Mouse (Mus musculus) lung, postnatal 0 days (tissue): ENCODE measurements at regions not wholly inside any gene's neighbourhood (a gene's known extent, or its start where the extent isn't known, plus 50 kb on each side); places are given as distances from the start of the nearest gene placed in this dataset.
A peak's percentile ranks its signal among the peaks of the same experiment; 100 is the strongest.

Experiments used
- ATAC-seq: fragments of 200-750 bp; cut with Nextera tagmentation; 2 replicates; pipeline ENCODE4 v1.8.0; 2017; ENCODE audit warnings: moderate library complexity
- DNase-seq: peaks from one replicate; pipeline ENCODE4 v3.0.0-alpha.2; 2016; ENCODE audit warnings: low spot score
- H3K27ac ChIP-seq: fragments of 300-500 bp; sonication (generic); 2 replicates; pipeline ENCODE4 v1.5.1; 2014; ENCODE audit warnings: antibody characterized with exemption, mild to moderate bottlenecking, low read length, mixed read lengths
- H3K27me3 ChIP-seq: fragments of 300-500 bp; sonication (generic); replicated peaks from 2 replicates; pipeline ENCODE4 v1.6.1; 2014; ENCODE audit warnings: low read length, mixed read lengths; ENCODE audit not compliant: insufficient read depth
- H3K36me3 ChIP-seq: fragments of 300-500 bp; sonication (generic); 2 replicates; pipeline ENCODE4 v1.6.1; 2014; ENCODE audit warnings: low read length, mixed read lengths; ENCODE audit not compliant: insufficient read depth
- H3K4me1 ChIP-seq: fragments of 300-500 bp; sonication (generic); 2 replicates; pipeline ENCODE4 v1.6.1; 2014; ENCODE audit warnings: antibody characterized with exemption, low read depth, low read length, mixed read lengths; ENCODE audit not compliant: insufficient read depth
- H3K4me2 ChIP-seq: fragments of 300-500 bp; sonication (generic); replicated peaks from 2 replicates; pipeline ENCODE4 v1.6.1; 2014; ENCODE audit warnings: low read depth, mild to moderate bottlenecking, low read length, moderate library complexity, mixed read lengths
- H3K4me3 ChIP-seq: fragments of 300-500 bp; sonication (generic); 2 replicates; pipeline ENCODE4 v1.5.1; 2014; ENCODE audit warnings: low read depth, low read length
- H3K9ac ChIP-seq: fragments of 300-500 bp; sonication (generic); replicated peaks from 2 replicates; pipeline ENCODE4 v1.6.1; 2014; ENCODE audit warnings: low read depth, mild to moderate bottlenecking
- H3K9me3 ChIP-seq: fragments of 300-500 bp; sonication (generic); 2 replicates; pipeline ENCODE4 v1.6.1; 2016; ENCODE audit warnings: low read length, mixed read lengths
- CTCF ChIP-seq: IDR thresholded peaks from 2 replicates; pipeline ENCODE4 v1.5.1; 2016; ENCODE audit warnings: antibody characterized with exemption, mild to moderate bottlenecking
- EP300 ChIP-seq: IDR thresholded peaks from 2 replicates; pipeline ENCODE4 v1.6.1; 2016; ENCODE audit warnings: antibody characterized with exemption, mild to moderate bottlenecking, control low read depth
- WGBS: fragments of 180-500 bp; shearing (Covaris S2); extraction: QIAGEN DNeasy Blood & Tissue Kit; methylation state at CpG from one replicate; pipeline ENCODE4 v1.1.7; 2014; 5-methylcytosine and 5-hydroxymethylcytosine counted together

GRCm38 (mm10) chr14:120607801-120608200, 129.6 kb downstream of the Rap2a start:
- Histone ChIP-seq H3K9ac (no peak overlapping the region), H3K36me3 (no peaks in the 10 kb centered on the region), H3K4me3 (no peak overlapping the region), H3K27me3 (no peaks in the 10 kb centered on the region), H3K9me3 (no peaks in the 10 kb centered on the region), H3K4me2 (no peak overlapping the region), H3K27ac (no peak overlapping the region), H3K4me1 (no peaks in the 10 kb centered on the region)
- ATAC-seq, result no peak
- no peak for DNase-seq
- TF ChIP-seq EP300, result no peak
- 92% methylated on average over 3 of the region's 3 CpGs for WGBS

GRCm38 (mm10) chr14:120611311-120611710, 133.1 kb downstream of the Rap2a start:
- H3K27ac ChIP-seq, result no peak overlapping the region
- no peak overlapping the region for H3K4me3 ChIP-seq
- ATAC-seq (no peak), DNase-seq (no peak)
- H3K27me3 ChIP-seq, result no peaks in the 10 kb centered on the region
- WGBS, result 79% methylated on average over 1 of the region's 1 CpGs
- H3K4me2 ChIP-seq, result no peak overlapping the region
- H3K9ac ChIP-seq, result no peak overlapping the region
- TF ChIP-seq CTCF (no peak), EP300 (no peak)
- H3K4me1 ChIP-seq, result no peaks in the 10 kb centered on the region
- H3K36me3 ChIP-seq, result no peaks in the 10 kb centered on the region
- no peaks in the 10 kb centered on the region for H3K9me3 ChIP-seq

- TF ChIP-seq EP300 (no peak), CTCF (no peak)
- no peak overlapping the region for H3K9ac ChIP-seq
- peak; percentile 70 for DNase-seq
- no peak overlapping the region for H3K4me3 ChIP-seq
- H3K4me2 ChIP-seq, result no peak overlapping the region
- peak; percentile 84 for ATAC-seq
- H3K27ac ChIP-seq, result no peak overlapping the region
- 47% methylated on average over 9 of the region's 9 CpGs for WGBS
- no peaks in the 10 kb centered on the region for H3K27me3 ChIP-seq
- no peaks in the 10 kb centered on the region for H3K4me1 ChIP-seq
- H3K9me3 ChIP-seq, result no peaks in the 10 kb centered on the region
- no peaks in the 10 kb centered on the region for H3K36me3 ChIP-seq
These were observed 148.1 kb downstream of the Rap2a start for GRCm38 (mm10) chr14:120626223-120626935.

GRCm38 (mm10) chr14:120626936-120627277, 148.7 kb downstream of the Rap2a start:
- no peak for DNase-seq
- H3K4me1 ChIP-seq, result no peaks in the 10 kb centered on the region
- no peak overlapping the region for H3K9ac ChIP-seq
- no peak overlapping the region for H3K27ac ChIP-seq
- WGBS, result 53% methylated on average over 4 of the region's 4 CpGs
- ATAC-seq, result no peak
- H3K27me3 ChIP-seq, result no peaks in the 10 kb centered on the region
- H3K4me3 ChIP-seq, result no peak overlapping the region
- no peak overlapping the region for H3K4me2 ChIP-seq
- no peaks in the 10 kb centered on the region for H3K36me3 ChIP-seq
- no peaks in the 10 kb centered on the region for H3K9me3 ChIP-seq
- TF ChIP-seq CTCF, result no peak
- TF ChIP-seq EP300, result no peak

- Histone ChIP-seq H3K4me3 (no peak overlapping the region), H3K36me3 (no peaks in the 10 kb centered on the region), H3K4me1 (no peaks in the 10 kb centered on the region), H3K4me2 (no peak overlapping the region), H3K9me3 (no peaks in the 10 kb centered on the region), H3K27ac (no peak overlapping the region), H3K27me3 (no peaks in the 10 kb centered on the region), H3K9ac (no peak overlapping the region)
- no peak for DNase-seq
- ATAC-seq, result no peak
- WGBS, result 86% methylated on average over 5 of the region's 5 CpGs
- TF ChIP-seq EP300 (no peak), CTCF (no peak)
These were observed 154.5 kb downstream of the Rap2a start for GRCm38 (mm10) chr14:120632771-120633170.

- 88% methylated on average over 6 of the region's 6 CpGs for WGBS
- Histone ChIP-seq H3K27ac (no peak overlapping the region), H3K36me3 (no peaks in the 10 kb centered on the region), H3K9ac (no peak overlapping the region), H3K4me1 (no peaks in the 10 kb centered on the region), H3K9me3 (no peaks in the 10 kb centered on the region), H3K4me2 (no peak overlapping the region), H3K27me3 (no peaks in the 10 kb centered on the region), H3K4me3 (no peak overlapping the region)
- ATAC-seq (no peak), DNase-seq (peak; percentile 12)
- TF ChIP-seq CTCF (no peak), EP300 (no peak)
These were observed 158.6 kb downstream of the Rap2a start for GRCm38 (mm10) chr14:120636726-120637400.
